Mouse (Mus musculus) adrenal gland, adult 18-20 months (tissue): ENCODE measurements around the gene Rpap3. TPM values are rescaled to one million over a fixed set of nuclear protein-coding genes. Genes with fewer than 3 reads are reported as not detected.

Source experiments
- DNase-seq, 2 experiments: peaks; one replicate each; pipeline ENCODE4 v3.0.0; 2021 to 2022; ENCODE audit warnings: low spot score in 2 of 2
- total RNA-seq, 2 experiments: library from RNA; stranded (reverse); gene quantifications; 1 replicate in 1 of 2; 2 replicates in 1 of 2; pipeline ENCODE4 v1.2.3; 2021

Rpap3 gene
- total RNA-seq, 2 experiments from 2014 or later: 14.7 to 16.2 TPM

DNA sequence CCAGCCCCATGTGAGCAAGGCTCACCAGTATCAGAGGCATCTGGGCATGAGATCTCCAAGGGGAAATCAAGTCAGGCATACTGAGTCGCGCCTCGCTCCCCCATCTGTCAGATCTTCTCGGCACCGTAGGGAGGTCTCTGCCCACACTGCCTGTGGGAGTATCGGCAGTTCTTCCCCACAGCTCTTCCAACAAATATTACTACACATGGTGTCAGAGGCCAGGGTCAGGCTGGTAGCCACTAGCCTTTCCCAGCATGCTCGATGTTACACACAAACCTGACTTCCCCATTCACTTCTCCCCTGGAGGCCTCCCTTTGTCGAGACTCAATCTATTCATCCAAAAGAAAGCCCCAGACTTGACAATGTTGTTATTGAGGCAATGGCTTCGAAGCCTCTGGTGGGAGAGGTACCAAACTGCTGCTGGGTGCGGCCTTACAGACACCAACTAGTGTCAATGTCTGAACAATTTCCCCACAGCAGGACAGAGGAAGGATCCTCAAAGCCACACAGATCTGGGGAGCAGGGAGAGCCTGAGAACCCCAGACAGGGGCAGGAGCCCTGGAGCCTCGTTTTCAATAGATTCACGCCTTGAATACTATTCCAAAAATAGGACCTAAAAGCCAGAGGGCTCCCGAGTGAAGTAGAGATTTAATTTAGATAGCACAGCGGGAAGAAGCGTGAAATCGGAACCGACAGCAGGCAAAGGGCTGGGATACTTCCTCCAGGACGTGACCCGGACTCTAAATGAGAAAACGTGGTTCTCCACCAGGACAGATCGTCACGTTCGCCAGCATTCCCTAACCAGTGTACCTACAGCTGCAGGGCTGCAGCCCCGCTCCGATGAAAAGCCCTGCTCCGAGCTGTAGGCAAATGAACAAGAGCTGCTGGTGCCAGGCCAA, 47.5 kb downstream of the Rpap3 start:
- no peak for DNase-seq

DNA sequence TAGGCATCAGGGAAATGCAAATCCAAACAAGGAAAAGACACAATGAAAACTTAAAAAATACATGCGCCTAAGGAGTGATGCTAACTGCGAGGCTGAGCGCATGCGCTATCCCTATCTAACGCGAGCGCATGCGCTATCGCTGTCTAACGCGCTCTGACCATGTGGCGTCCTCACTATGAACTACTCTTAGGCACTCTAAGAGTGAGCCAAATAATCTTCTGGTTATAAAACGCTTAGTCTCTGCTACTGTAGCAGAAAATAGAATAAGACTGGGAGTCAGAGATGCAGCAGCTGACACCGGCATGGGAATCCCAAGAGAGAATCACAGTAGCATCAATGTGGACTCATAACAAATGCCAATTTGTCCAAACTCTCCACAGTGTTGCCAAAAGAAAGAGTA, 48.2 kb downstream of the Rpap3 start:
- no peak for DNase-seq

DNA sequence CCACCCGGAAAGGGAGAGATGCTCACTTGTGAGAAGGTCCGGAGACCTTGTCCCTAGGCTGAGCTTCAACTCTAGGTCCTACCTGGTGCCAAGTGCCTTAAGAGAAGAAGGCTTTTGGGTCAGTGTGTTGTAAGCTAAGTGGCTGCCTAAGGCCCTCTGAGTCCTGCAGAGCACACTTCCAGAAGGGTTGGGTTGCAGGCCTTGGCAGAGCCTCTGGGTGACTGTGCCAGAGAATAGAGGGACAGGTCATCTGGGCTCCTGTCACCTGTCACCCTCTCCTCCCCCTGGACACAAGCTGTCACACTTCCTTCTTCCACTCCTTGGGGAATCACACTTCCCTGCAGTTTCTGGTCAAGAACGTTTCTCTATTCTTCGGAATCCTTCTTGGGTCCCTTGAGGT, 55.9 kb downstream of the Rpap3 start:
- no peak for DNase-seq

DNA sequence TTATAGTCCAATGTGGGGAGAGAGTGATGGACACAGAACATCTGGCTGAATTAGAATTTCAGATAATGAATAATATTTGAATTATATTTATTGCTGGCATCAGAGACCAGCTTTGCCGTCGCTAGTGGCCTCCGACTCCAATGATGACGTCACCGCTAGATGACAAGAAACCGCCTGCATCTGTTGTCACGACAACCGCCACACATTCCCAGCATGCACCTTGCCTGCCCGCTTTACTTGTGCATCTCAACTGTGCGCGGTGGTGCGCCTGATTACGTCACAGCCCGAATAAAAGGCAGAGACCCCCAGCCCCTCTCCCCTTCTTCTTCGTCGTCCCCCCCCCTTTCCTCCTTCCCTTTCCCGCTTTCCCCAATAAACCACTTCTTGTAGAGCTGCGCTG, 57.4 kb downstream of the Rpap3 start:
- no peak for DNase-seq

DNA sequence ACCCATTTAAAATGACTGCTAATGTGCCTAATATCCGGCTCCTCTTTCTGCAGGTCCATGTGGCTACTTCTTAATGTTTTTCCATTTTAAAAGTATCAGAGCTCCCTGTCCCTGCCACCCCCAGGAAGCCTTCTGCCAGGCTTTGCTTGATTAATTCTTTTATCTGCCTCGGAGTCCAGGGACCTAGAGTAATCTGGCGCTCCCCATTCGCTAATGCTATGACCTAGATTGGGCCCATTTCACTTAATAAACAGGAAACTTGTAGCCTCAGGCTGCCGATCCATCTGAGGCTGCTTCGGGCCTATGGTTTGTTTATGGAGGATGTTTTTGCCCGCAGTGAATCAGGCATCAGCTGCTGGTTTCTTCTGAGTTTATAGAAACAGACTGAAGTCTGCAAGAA, 59.2 kb downstream of the Rpap3 start:
- no peak for DNase-seq

DNA sequence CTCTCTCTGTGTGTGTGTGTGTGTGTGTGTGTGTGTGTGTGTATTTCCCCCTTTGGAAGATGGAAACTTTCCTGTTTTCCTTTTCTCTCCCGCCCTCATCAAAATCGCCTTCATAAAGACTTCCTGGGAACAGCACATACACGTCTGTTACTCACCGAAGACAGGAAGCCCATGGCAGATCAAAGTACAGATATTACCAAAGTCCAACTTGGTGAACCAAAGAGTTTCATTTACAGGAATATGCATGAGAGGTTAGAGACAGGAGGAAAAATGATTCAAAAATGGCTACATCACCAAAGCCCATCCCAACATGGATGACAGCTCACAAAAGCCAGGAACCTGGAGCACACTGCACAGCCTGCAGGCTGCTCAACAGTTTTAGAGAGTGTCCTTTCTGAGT, 61.6 kb downstream of the Rpap3 start:
- DNase-seq: no peak

Other genes starting within 250 kb of the Rpap3 start
- 1 to 10 TPM in 1 of 2 experiments, under 1 TPM in 1; 0.30 to 1.2 TPM for gene Endou, start 25.5 kb upstream of the Rpap3 start, total RNA-seq
- 10 to 100 TPM; 13.2 to 25.2 TPM for gene Rapgef3, start 62.1 kb upstream of the Rpap3 start, total RNA-seq
- gene Slc48a1, start 72.7 kb upstream of the Rpap3 start, total RNA-seq: 100 to 1,000 TPM; 114 to 139 TPM
- 10 to 100 TPM; 29.7 to 55.2 TPM for gene Hdac7, start 138.7 kb upstream of the Rpap3 start, total RNA-seq
- gene Vdr, start 204.8 kb upstream of the Rpap3 start, total RNA-seq: 10 to 100 TPM in 1 of 2 experiments, 1 to 10 TPM in 1; 6.3 to 21.2 TPM